Mouse (Mus musculus): ENCODE results near the gene Ucma. TPM values are rescaled to one million over a fixed set of nuclear protein-coding genes. Genes with fewer than 3 reads are reported as not detected.

Gene Ucma
- polyA plus RNA-seq, 1 experiment from 2014 or later = not detected

DNA sequence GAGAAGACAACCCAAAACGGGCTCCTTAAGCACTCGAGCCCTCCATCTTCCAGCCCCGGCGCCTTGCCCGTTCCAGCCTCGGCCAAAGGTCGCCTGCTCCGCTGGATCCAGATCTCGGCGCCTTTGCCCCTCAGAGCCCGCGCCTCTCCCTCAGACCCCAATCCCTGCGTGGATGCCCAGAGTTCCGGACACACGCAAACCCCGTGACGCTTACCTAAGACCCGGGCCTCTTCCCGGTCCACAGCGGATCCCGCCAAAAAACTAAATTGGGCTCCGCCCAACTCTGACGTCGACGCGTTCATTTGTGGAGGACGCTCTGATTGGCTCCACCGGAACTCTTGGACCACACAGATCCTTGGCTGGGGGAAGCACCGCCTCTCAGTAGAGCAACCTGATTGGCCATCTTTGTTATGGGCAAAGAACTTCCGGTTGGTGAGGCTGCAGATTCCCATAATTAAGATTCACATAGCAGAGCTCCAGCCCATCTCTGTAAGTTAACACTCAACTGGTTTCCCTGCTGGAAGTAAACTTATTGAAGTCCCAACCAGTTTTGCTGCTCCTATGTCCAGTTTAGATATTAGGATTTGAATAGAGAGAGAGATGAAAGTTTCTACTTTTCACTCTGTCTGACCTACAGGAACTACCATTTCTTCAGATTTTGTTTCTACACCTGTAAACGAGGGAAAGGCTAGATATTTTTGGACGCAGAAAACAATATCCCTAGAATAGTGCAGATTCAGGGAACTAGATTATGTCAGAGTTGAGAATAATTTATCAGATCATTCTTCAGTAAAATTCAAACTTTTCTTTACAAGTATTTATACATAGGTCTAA lies 36.8 kb downstream of the Ucma start, which contains the start of gene Mcm10:
Gene Mcm10 (minus strand): TSS at position 301 of the 834 bp plus-strand sequence.
- no peaks in the 10 kb centered on the region for H3K27me3 ChIP-seq (ENCODE audit: insufficient read depth, poor library complexity, severe bottlenecking)
- H3K4me3 ChIP-seq = peak within 1 kb of the TSS; percentile 84
- peak; percentile 95 for DNase-seq (ENCODE audit: low spot score)
- peaks cover 29% of the 10 kb centered on the region for H3K36me3 ChIP-seq
- H3K9me3 ChIP-seq = no peaks in the 10 kb centered on the region
- WGBS = 4% methylated on average over 32 of the region's 32 CpGs
- H3K27ac ChIP-seq = peak within 1 kb of the TSS; percentile 89
- H3K4me1 ChIP-seq (replicated peaks) = peaks cover 8% of the 10 kb centered on the region

DNA sequence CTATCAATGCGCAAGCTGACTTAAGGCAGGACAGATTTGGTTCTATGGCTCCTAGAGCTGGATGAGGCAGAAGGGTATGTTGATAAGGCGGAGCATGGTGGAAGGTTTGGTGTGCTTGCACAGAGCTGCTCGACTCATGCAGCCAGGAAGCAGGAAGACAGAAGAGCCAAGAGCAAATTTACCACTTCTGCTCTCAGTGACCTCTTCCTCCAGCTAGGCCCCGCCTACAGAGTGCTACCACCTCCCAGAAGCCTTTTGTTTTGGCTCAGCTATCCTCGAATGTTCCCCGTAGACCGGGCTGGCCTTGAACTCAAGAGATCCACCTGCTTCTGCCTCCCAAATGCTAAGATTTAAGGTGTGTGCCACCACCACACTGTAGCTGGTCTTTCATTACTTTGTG lies 38.7 kb downstream of the Ucma start:
- H3K4me1 ChIP-seq (replicated peaks) = peaks cover 8% of the 10 kb centered on the region
- H3K27ac ChIP-seq = no peak overlapping the region
- DNase-seq (ENCODE audit: low spot score) = no peak
- no peaks in the 10 kb centered on the region for H3K27me3 ChIP-seq (ENCODE audit: insufficient read depth, poor library complexity, severe bottlenecking)
- H3K4me3 ChIP-seq = no peak overlapping the region
- H3K9me3 ChIP-seq = no peaks in the 10 kb centered on the region
- WGBS = 83% methylated on average over 7 of the region's 7 CpGs
- H3K36me3 ChIP-seq = peaks cover 10% of the 10 kb centered on the region

DNA sequence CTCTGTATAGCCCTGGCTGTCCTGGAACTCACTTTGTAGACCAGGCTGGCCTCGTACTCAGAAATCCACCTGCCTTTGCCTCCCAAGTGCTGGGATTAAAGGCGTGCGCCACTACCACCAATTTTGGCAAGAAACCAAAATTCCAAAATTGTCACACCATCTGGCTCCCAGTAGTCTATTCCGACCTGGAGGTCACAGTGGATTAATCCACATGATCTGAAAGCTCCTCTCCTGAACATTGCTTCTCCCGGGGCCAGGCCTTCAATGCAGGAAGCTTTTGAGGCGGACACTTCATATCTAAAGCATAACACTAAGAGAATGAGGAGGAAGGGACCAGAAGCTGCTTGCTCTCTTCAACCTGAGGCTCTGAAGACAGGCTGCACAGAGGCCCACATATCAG lies 39.6 kb downstream of the Ucma start:
- Histone ChIP-seq H3K9me3 (no peaks in the 10 kb centered on the region), H3K27ac (no peak overlapping the region), H3K4me3 (no peak overlapping the region), H3K36me3 (peaks cover 4% of the 10 kb centered on the region), H3K27me3 (ENCODE audit: insufficient read depth, poor library complexity, severe bottlenecking) (no peaks in the 10 kb centered on the region), H3K4me1 (replicated peaks) (peaks cover 8% of the 10 kb centered on the region)
- no peak for DNase-seq (ENCODE audit: low spot score)
- WGBS = 90% methylated on average over 6 of the region's 6 CpGs

DNA sequence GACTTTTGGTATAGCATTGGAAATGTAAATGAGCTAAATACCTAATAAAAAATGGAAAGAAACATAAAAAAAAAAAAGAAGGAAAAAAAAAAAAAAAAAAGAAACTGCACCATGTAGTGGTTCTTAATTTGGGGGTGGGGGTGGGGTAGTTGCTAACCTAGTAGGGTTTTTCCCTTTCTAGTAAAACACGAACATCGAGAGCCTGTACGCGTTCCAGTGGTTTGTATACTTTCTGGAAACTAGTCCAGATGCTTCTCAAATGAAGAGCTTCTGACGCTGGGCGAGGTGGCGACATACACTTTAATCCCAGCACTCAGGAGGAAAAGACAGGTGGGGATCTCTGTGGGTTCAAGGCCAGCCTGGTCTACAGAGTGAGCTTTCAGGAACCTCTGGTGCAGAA lies 41.0 kb downstream of the Ucma start:
- H3K4me3 ChIP-seq = no peak overlapping the region
- no peaks in the 10 kb centered on the region for H3K27me3 ChIP-seq (ENCODE audit: insufficient read depth, poor library complexity, severe bottlenecking)
- H3K27ac ChIP-seq = no peak overlapping the region
- peaks cover 1% of the 10 kb centered on the region for H3K4me1 ChIP-seq (replicated peaks)
- H3K9me3 ChIP-seq = no peaks in the 10 kb centered on the region
- no peak for DNase-seq (ENCODE audit: low spot score)
- 91% methylated on average over 7 of the region's 7 CpGs for WGBS
- H3K36me3 ChIP-seq = no peaks in the 10 kb centered on the region

DNA sequence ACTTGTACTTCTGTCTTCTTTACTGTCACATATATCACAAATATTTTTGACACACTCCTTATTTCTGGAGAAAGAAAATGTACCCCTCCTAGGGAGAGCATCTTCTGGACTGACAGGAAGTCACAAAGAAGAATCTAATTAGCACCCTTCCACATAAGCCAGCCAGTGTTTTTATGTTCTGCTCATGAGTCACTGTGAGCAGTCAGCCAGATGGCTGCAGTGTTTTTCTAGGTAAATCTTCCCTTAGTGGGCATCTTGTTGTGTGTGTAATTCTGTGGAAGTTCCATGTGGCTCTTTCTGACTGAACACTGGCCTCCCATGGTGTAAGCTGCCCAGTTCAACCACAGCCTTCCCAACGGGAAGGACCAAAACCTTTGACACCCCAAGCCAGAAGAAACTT lies 43.8 kb downstream of the Ucma start:
- Histone ChIP-seq H3K4me3 (no peak overlapping the region), H3K27ac (no peak overlapping the region), H3K36me3 (no peaks in the 10 kb centered on the region), H3K4me1 (replicated peaks) (no peaks in the 10 kb centered on the region), H3K9me3 (no peaks in the 10 kb centered on the region), H3K27me3 (ENCODE audit: insufficient read depth, poor library complexity, severe bottlenecking) (no peaks in the 10 kb centered on the region)
- no peak for DNase-seq (ENCODE audit: low spot score)
- 71% methylated on average over 1 of the region's 1 CpGs for WGBS

DNA sequence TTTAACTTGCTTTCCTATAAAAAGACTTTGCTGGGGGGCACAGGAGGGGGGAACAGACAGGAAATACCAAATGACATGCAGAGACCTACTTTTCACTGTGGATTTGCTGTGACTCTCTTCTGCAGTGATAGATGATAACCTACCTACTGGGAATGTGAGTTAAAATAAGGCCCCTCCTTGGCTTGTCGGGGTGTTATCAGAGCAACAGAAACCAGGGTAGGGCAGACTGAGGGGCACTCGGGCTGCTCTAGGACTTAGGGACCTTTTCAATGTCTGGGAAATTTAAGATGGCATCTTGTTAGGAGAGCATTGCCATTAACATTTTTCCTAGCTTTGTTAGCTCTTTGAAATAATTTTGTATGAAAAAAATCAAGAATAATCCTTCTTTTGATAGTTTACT lies 47.4 kb downstream of the Ucma start:
- Histone ChIP-seq H3K36me3 (no peaks in the 10 kb centered on the region), H3K9me3 (no peaks in the 10 kb centered on the region), H3K4me1 (replicated peaks) (peaks cover 3% of the 10 kb centered on the region; the same call in 1 of the 2 replicates), H3K27ac (no peak overlapping the region), H3K4me3 (no peak overlapping the region), H3K27me3 (ENCODE audit: insufficient read depth, poor library complexity, severe bottlenecking) (no peaks in the 10 kb centered on the region)
- DNase-seq (ENCODE audit: low spot score) = no peak
- WGBS = 86% methylated on average over 2 of the region's 2 CpGs

DNA sequence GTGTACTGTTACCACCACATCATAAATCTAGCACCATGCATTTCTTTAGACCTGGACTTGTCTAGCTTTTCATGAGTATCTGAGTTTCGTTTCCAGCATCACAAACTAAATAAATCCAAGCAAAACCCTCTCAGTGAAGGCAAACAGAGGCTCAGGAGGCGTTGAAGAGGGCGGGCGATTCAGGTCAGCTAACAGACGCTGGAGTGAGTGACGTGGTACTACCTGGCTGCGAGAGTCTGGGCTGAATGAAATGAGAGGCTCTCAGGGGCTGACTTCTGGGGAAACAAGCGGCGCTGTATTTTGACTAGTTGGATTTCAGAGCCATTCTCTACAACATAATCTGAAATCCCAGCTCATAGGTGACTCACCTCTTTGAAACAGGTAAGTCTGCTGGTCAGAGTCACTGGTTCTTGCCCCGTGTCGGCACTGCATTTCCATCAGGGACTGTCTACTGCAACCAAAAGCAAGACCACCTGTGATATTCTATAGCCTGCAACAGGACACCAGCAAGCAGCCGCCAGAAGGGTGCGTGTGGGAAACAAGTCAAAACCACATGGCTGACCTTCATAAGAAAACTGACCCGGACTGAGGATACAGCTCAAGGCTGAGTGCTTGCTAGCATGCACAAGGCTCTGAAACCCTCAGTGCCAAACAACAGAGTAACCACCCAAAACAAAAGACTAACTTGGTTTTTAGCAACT lies 47.9 kb downstream of the Ucma start:
- DNase-seq (ENCODE audit: low spot score) = no peak
- Histone ChIP-seq H3K27me3 (ENCODE audit: insufficient read depth, poor library complexity, severe bottlenecking) (no peaks in the 10 kb centered on the region), H3K27ac (no peak overlapping the region), H3K9me3 (no peaks in the 10 kb centered on the region), H3K4me1 (replicated peaks) (peaks cover 3% of the 10 kb centered on the region; the same call in 1 of the 2 replicates), H3K36me3 (no peaks in the 10 kb centered on the region), H3K4me3 (no peak overlapping the region)
- 80% methylated on average over 14 of the region's 14 CpGs for WGBS

DNA sequence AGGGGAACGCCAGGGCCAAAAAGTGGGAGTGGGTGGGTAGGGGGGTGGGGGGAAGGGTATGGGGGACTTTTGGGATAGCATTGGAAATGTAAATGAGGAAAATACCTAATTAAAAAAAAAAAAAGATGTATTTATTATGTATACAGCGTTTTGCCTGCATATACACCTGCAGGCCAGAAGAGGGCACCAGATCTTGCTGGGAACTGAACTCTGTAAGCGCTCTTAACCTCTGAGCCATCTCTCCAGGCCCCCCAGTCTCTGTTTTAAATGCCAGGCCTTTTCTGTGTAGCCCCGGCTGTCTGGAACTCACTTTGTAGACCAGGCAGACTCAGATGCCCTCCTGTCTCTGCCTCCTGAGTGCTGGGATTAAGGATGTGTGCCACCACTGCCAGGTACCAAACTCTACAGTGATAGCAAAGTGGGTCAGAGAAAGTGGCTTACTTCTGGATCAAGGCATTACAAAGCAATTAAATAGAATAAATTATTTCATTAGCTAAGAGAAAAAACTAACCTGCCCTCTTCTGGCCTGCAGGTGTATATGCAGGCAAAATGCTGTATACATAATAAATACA lies 49.3 kb downstream of the Ucma start:
- 51% methylated on average over 4 of the region's 4 CpGs for WGBS
- Histone ChIP-seq H3K36me3 (no peaks in the 10 kb centered on the region), H3K9me3 (no peaks in the 10 kb centered on the region), H3K27me3 (ENCODE audit: insufficient read depth, poor library complexity, severe bottlenecking) (no peaks in the 10 kb centered on the region), H3K27ac (no peak overlapping the region), H3K4me3 (no peak overlapping the region), H3K4me1 (replicated peaks) (peaks cover 3% of the 10 kb centered on the region; the same call in 1 of the 2 replicates)
- no peak for DNase-seq (ENCODE audit: low spot score)

DNA sequence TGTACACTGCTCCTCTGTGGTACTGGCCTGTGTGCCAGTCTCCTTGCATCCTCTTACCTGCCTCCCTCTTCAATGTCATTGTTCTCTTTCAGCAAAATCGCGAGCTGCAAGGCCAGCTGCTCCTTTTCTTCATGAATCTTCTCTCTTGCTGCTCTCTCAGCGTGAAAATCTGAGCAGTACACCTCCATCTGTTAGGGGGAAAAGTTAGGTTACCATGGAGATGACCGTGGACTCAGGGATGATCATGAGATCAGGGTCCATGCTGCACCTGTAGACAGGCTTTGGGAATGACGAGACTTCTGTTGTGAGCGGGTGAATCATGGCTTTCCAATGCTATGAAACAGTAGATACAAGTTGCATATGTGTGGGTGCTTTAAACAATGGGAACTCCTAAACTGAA lies 51.1 kb downstream of the Ucma start:
- 68% methylated on average over 6 of the region's 6 CpGs for WGBS
- H3K27ac ChIP-seq = no peak overlapping the region
- no peaks in the 10 kb centered on the region for H3K9me3 ChIP-seq
- peaks cover 3% of the 10 kb centered on the region; the same call in 1 of the 2 replicates for H3K4me1 ChIP-seq (replicated peaks)
- DNase-seq (ENCODE audit: low spot score) = no peak
- no peaks in the 10 kb centered on the region for H3K36me3 ChIP-seq
- no peak overlapping the region for H3K4me3 ChIP-seq
- no peaks in the 10 kb centered on the region for H3K27me3 ChIP-seq (ENCODE audit: insufficient read depth, poor library complexity, severe bottlenecking)

DNA sequence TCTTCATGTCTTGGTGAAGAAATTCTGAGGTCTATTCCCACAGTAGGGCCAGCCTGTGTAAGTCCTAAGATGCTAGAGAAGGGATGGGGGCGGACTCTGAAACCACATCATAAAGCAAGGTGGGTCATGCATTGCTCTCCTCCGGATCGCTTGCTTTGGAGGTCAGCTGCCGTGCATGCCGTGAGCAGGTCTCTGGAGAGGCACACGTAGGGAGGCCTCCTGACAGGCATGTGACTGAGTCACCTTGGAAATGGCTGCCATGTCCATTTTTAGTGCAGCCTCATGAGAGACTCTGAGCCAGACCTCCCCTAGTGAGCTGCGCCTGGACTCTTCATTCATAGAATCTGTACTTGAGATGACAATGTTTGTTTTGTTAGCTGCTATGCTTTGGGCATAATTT lies 52.1 kb downstream of the Ucma start:
- DNase-seq (ENCODE audit: low spot score) = no peak
- Histone ChIP-seq H3K27me3 (ENCODE audit: insufficient read depth, poor library complexity, severe bottlenecking) (no peaks in the 10 kb centered on the region), H3K4me1 (replicated peaks) (peaks cover 3% of the 10 kb centered on the region; the same call in 1 of the 2 replicates), H3K36me3 (no peaks in the 10 kb centered on the region), H3K4me3 (no peak overlapping the region), H3K9me3 (no peaks in the 10 kb centered on the region), H3K27ac (no peak overlapping the region)
- WGBS = 92% methylated on average over 7 of the region's 7 CpGs

DNA sequence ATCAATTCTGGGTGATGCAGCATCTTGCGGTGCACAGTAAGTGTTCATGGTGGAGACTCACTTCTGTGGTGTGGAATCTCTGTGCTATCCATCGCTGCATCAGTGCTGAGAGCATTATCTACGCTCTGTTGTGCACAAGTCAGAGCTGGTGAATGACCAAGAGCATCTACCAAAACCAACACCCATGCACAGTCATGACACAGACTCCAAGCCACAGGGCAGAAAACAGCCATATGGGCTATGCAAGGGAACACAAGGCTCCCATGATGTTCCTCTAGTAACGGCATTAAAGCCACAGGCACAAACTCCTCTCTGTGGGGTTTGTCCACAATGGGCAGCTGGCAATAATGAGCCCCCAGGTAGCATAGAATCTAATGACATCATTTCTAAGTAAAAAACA lies 53.9 kb downstream of the Ucma start:
- H3K9me3 ChIP-seq = no peaks in the 10 kb centered on the region
- no peak for DNase-seq (ENCODE audit: low spot score)
- WGBS = 95% methylated on average over 4 of the region's 4 CpGs
- H3K27me3 ChIP-seq (ENCODE audit: insufficient read depth, poor library complexity, severe bottlenecking) = no peaks in the 10 kb centered on the region
- no peaks in the 10 kb centered on the region for H3K36me3 ChIP-seq
- peaks cover 3% of the 10 kb centered on the region; the same call in 1 of the 2 replicates for H3K4me1 ChIP-seq (replicated peaks)
- H3K27ac ChIP-seq = no peak overlapping the region
- no peak overlapping the region for H3K4me3 ChIP-seq

DNA sequence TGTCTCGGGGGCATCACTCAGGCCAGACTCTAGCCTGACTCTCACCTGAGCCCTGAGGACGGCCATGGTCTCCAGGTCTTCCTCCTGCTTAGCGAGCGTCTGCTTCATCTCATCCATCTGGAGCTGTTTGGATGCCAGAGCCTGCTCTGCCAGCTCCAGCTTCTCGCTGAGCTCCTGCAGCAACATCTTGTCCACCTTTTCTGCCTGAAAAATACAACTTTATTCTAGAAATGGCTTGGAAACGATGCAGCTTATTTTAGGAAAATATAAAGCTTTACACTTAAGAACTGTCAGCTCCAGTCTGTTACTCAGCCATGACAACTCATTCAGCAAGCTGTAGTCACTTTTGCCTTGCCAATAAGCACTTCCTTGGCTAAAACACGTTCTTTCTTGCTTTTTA lies 55.3 kb downstream of the Ucma start:
- Histone ChIP-seq H3K9me3 (no peaks in the 10 kb centered on the region), H3K36me3 (no peaks in the 10 kb centered on the region), H3K4me1 (replicated peaks) (peaks cover 3% of the 10 kb centered on the region; the same call in 1 of the 2 replicates), H3K27ac (no peak overlapping the region), H3K27me3 (ENCODE audit: insufficient read depth, poor library complexity, severe bottlenecking) (no peaks in the 10 kb centered on the region), H3K4me3 (no peak overlapping the region)
- no peak for DNase-seq (ENCODE audit: low spot score)
- WGBS = 84% methylated on average over 7 of the region's 7 CpGs

DNA sequence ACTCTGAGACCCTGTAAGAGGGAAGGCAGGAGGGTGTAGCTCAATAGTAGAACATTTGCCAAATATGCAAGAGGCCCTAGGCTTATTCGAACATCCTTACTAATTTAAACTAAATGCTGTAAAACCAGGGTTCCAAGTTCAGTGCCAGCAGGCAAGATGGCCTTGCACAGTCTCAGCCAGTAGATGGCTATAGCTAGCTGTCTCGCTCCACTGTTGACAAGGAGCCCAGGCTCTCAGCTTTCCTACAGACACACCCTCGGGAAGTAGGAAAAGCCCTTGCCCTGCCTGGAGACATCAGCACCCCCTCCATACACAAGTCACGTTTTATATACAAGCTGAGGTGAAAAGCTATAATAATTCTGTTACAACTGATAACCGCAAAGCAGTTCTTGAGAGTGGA lies 56.7 kb downstream of the Ucma start:
- no peaks in the 10 kb centered on the region for H3K27me3 ChIP-seq (ENCODE audit: insufficient read depth, poor library complexity, severe bottlenecking)
- H3K4me1 ChIP-seq (replicated peaks) = peaks cover 4% of the 10 kb centered on the region; the same call in 1 of the 2 replicates
- no peak overlapping the region for H3K27ac ChIP-seq
- H3K9me3 ChIP-seq = no peaks in the 10 kb centered on the region
- 78% methylated on average over 5 of the region's 5 CpGs for WGBS
- no peaks in the 10 kb centered on the region for H3K36me3 ChIP-seq
- no peak overlapping the region for H3K4me3 ChIP-seq
- DNase-seq (ENCODE audit: low spot score) = no peak

All from hindbrain, embryonic 10.5 days (tissue).